Comparison of ENCODE assay signal across 9 mouse cellular contexts in genomic region chr7:107209204-107209860, GRCm38 (mm10). TPM values are rescaled to one million over a fixed set of nuclear protein-coding genes. Genes with fewer than 3 reads are reported as not detected.
DNase-seq lines count a peak whose midpoint lies in the region; ATAC-seq lines count a peak whose summit lies in the region.
"Had no signal": no experiment of that assay in that cellular context is flagged by ENCODE, and none has a peak within 500 bp of the region (broad histone marks: within the 10 kb centered on the region; RNA-seq: fewer than 3 reads in every experiment).

Gene Rbmxl2 (plus strand): TSS chr7:107209445.

- H3K9me3 ChIP-seq in kidney, embryonic 16.5 days (ENCODE audit: low read length): peaks cover 17% of the 10 kb centered on the region
- H3K9me3 ChIP-seq in embryonic facial prominence, embryonic 13.5 days: peaks cover 14% of the 10 kb centered on the region
- peaks cover 13% of the 10 kb centered on the region; the same call in 1 of the 2 replicates for H3K9me3 ChIP-seq in limb, embryonic 11.5 days (ENCODE audit: control insufficient read depth, low read length)
- peaks cover 15% of the 10 kb centered on the region for H3K9me3 ChIP-seq in stomach, embryonic 14.5 days (ENCODE audit: control insufficient read depth, low read depth, low read length)

- H3K36me3 ChIP-seq in kidney, embryonic 16.5 days (ENCODE audit: insufficient read depth, low read length): no peaks in the 10 kb centered on the region
- H3K36me3 ChIP-seq in embryonic facial prominence, embryonic 13.5 days: no peaks in the 10 kb centered on the region
- no peaks in the 10 kb centered on the region for H3K36me3 ChIP-seq in limb, embryonic 11.5 days (ENCODE audit: control insufficient read depth, insufficient read depth, low read length)
- no peaks in the 10 kb centered on the region for H3K36me3 ChIP-seq in stomach, embryonic 14.5 days (ENCODE audit: control insufficient read depth, insufficient read depth, low read length)

- no peak within 1 kb of the TSS for H3K27ac ChIP-seq in kidney, embryonic 16.5 days (ENCODE audit: low read length)
- H3K27ac ChIP-seq in embryonic facial prominence, embryonic 13.5 days: no peak within 1 kb of the TSS
- no peak within 1 kb of the TSS for H3K27ac ChIP-seq in limb, embryonic 11.5 days (replicated peaks; ENCODE audit: low read depth, low read length)
- no peak within 1 kb of the TSS for H3K27ac ChIP-seq in stomach, embryonic 14.5 days (ENCODE audit: low read length)

- peaks cover 38% of the 10 kb centered on the region for H3K27me3 ChIP-seq in kidney, embryonic 16.5 days (ENCODE audit: insufficient read depth, low read length)
- peaks cover 55% of the 10 kb centered on the region for H3K27me3 ChIP-seq in embryonic facial prominence, embryonic 13.5 days
- H3K27me3 ChIP-seq in limb, embryonic 11.5 days (ENCODE audit: control insufficient read depth, insufficient read depth, low read length): peaks cover 28% of the 10 kb centered on the region
- H3K27me3 ChIP-seq in stomach, embryonic 14.5 days (ENCODE audit: control insufficient read depth, insufficient read depth, low read length): peaks cover 28% of the 10 kb centered on the region

- 43% methylated on average over 60 of the region's 70 CpGs for WGBS in kidney, embryonic 16.5 days
- 40% methylated on average over 70 of the region's 70 CpGs for WGBS in embryonic facial prominence, embryonic 13.5 days
- 33% methylated on average over 61 of the region's 70 CpGs for WGBS in limb, embryonic 11.5 days
- 34% methylated on average over 70 of the region's 70 CpGs for WGBS in stomach, embryonic 14.5 days

- no peak for DNase-seq in kidney, adult 11 months
- DNase-seq in limb, embryonic 11.5 days (ENCODE audit: low spot score): peak; percentile 34
- no peak for DNase-seq in cerebellum, adult 11 months
- DNase-seq in cerebellum, adult 9-11 months: no peak
- no peak for DNase-seq in c-Kit-positive CD71-positive TER-119-positive erythroid progenitor cells, embryonic 14.5 days (ENCODE audit: low spot score)

- no peak for ATAC-seq in kidney, embryonic 16.5 days (ENCODE audit: low FRiP score, low TSS enrichment)
- no peak for ATAC-seq in embryonic facial prominence, embryonic 13.5 days (ENCODE audit: insufficient number of reproducible peaks, insufficient read depth, low FRiP score, low TSS enrichment, low read depth)
- no peak for ATAC-seq in limb, embryonic 11.5 days (ENCODE audit: insufficient number of reproducible peaks, low FRiP score, low TSS enrichment, low read depth)
- ATAC-seq in stomach, embryonic 14.5 days (ENCODE audit: insufficient number of reproducible peaks, insufficient read depth, low FRiP score, low read depth): no peak

- peak within 1 kb of the TSS; percentile 18 for H3K4me2 ChIP-seq in kidney, embryonic 16.5 days (replicated peaks; ENCODE audit: low read depth, low read length)
- peak within 1 kb of the TSS; percentile 34 for H3K4me2 ChIP-seq in embryonic facial prominence, embryonic 13.5 days
- peak within 1 kb of the TSS; percentile 5; the same call in 1 of the 2 replicates for H3K4me2 ChIP-seq in limb, embryonic 11.5 days (ENCODE audit: low read depth, severe bottlenecking)
- H3K4me2 ChIP-seq in stomach, embryonic 14.5 days (replicated peaks; ENCODE audit: low read depth, low read length): peak within 1 kb of the TSS; percentile 10; the same call in 1 of the 2 replicates

- no peak within 1 kb of the TSS for H3K9ac ChIP-seq in kidney, embryonic 16.5 days (replicated peaks; ENCODE audit: low read length)
- H3K9ac ChIP-seq in embryonic facial prominence, embryonic 13.5 days: no peak within 1 kb of the TSS
- H3K9ac ChIP-seq in limb, embryonic 11.5 days (ENCODE audit: low read length): no peak within 1 kb of the TSS
- no peak within 1 kb of the TSS for H3K9ac ChIP-seq in stomach, embryonic 14.5 days (replicated peaks; ENCODE audit: low read depth, low read length)

- H3K4me1 ChIP-seq in kidney, embryonic 16.5 days (ENCODE audit: insufficient read depth, low read length): no peaks in the 10 kb centered on the region
- H3K4me1 ChIP-seq in embryonic facial prominence, embryonic 13.5 days: no peaks in the 10 kb centered on the region
- no peaks in the 10 kb centered on the region for H3K4me1 ChIP-seq in limb, embryonic 11.5 days (ENCODE audit: control insufficient read depth, insufficient read depth, low read length)
- no peaks in the 10 kb centered on the region for H3K4me1 ChIP-seq in stomach, embryonic 14.5 days (ENCODE audit: control insufficient read depth, insufficient read depth, low read length)

- peak within 1 kb of the TSS; percentile 18 for H3K4me3 ChIP-seq in kidney, embryonic 16.5 days (ENCODE audit: low read length)
- peak within 1 kb of the TSS; percentile 28 for H3K4me3 ChIP-seq in embryonic facial prominence, embryonic 13.5 days
- no peak within 1 kb of the TSS for H3K4me3 ChIP-seq in limb, embryonic 11.5 days (ENCODE audit: low read depth, low read length)
- H3K4me3 ChIP-seq in stomach, embryonic 14.5 days (ENCODE audit: low read depth, low read length): peak within 1 kb of the TSS; percentile 18; the same call in 1 of the 2 replicates

RNA-seq across cellular contexts. Expression of gene Rbmxl2, which starts in this region (rescaled TPM):
- not detected in 2 replicates for polyA plus RNA-seq in kidney, embryonic 16.5 days (2015; fragmentation: Nextera tagmentation; extraction: Ambion mirVana)
- polyA plus RNA-seq in embryonic facial prominence, embryonic 13.5 days (2015; fragmentation: Nextera tagmentation; extraction: Ambion mirVana): not detected in 2 replicates
- not detected in 2 replicates for polyA plus RNA-seq in limb, embryonic 11.5 days (2014; fragmentation: Nextera tagmentation; extraction: Ambion mirVana)
- polyA plus RNA-seq in stomach, embryonic 14.5 days (2014; fragmentation: Nextera tagmentation; extraction: Ambion mirVana): not detected in 2 replicates
- polyA plus RNA-seq: cortical plate, adult 2 months had no signal

Comparison
In these comparisons a context has a peak if more than half of its experiments do, and no peak if none do; other contexts are left out.
1. Peak in DNase-seq and H3K4me2 ChIP-seq in limb, embryonic 11.5 days; RNA of the gene not detected or under 1 TPM.